Mouse (Mus musculus): ENCODE data around the gene Slc15a2. TPM values are rescaled to one million over a fixed set of nuclear protein-coding genes. Genes with fewer than 3 reads are reported as not detected.

Slc15a2 gene
- polyA plus RNA-seq, 1 experiment from 2014 or later: 13.6 TPM

DNA sequence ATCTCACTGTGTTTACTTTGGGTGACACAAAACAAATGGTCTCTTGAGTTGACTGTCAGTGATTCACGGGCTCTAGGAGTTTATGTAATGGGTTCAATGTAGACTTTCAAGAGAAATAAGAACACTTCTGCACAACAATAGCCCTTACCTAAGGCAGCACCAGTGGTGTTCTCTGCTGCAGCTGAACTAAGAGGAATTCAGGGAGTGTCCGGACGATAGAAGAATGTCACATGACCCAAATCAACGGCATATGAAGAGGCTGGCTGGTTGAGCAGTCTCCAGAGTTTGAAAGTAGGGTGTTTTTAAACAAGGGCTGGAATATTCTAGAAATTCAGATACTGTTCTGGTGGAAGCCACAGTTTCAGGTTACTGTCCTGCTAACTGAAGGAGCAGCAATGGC, 37.7 kb downstream of the Slc15a2 start:
- no peaks in the 10 kb centered on the region for H3K36me3 ChIP-seq
- no peak overlapping the region for H3K4me2 ChIP-seq
- WGBS: 84% methylated on average over 4 of the region's 4 CpGs
- H3K9ac ChIP-seq: no peak overlapping the region
- ATAC-seq (ENCODE audit: low read depth): no peak
- no peak overlapping the region for H3K27ac ChIP-seq (replicated peaks)
- no peaks in the 10 kb centered on the region for H3K4me1 ChIP-seq (replicated peaks)
- no peaks in the 10 kb centered on the region for H3K9me3 ChIP-seq
- no peaks in the 10 kb centered on the region for H3K27me3 ChIP-seq
- H3K4me3 ChIP-seq: no peak overlapping the region

DNA sequence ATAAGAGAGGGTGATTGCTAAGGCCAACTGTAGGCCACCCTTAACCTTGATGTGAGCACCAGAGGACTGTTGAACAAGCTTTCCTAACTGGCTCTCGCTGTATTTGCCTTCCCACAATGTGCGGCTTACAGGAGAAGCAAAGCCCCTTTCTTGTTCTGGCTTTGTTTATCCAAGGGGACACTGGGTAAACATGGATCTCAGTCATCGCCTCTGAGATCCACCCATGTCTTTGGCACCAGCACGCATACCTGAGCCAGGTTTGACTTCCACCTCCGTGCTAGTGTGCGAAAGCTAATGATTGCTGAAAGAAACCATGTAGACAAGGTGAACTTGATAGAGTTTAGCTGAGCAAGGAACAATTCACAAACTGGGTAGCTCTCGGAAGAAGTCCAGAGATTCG, 41.2 kb downstream of the Slc15a2 start:
- H3K36me3 ChIP-seq: no peaks in the 10 kb centered on the region
- no peaks in the 10 kb centered on the region for H3K27me3 ChIP-seq
- no peak overlapping the region for H3K9ac ChIP-seq
- H3K4me3 ChIP-seq: no peak overlapping the region
- H3K27ac ChIP-seq (replicated peaks): no peak overlapping the region
- no peak overlapping the region for H3K4me2 ChIP-seq
- 93% methylated on average over 8 of the region's 8 CpGs for WGBS
- no peaks in the 10 kb centered on the region for H3K4me1 ChIP-seq (replicated peaks)
- ATAC-seq (ENCODE audit: low read depth): no peak
- H3K9me3 ChIP-seq: no peaks in the 10 kb centered on the region

- 22% methylated on average over 4 of the region's 4 CpGs for WGBS
- Histone ChIP-seq H3K4me3 (no peak overlapping the region), H3K36me3 (no peaks in the 10 kb centered on the region), H3K4me2 (no peak overlapping the region), H3K27ac (replicated peaks) (no peak overlapping the region), H3K4me1 (replicated peaks) (no peaks in the 10 kb centered on the region), H3K9me3 (no peaks in the 10 kb centered on the region), H3K9ac (no peak overlapping the region), H3K27me3 (no peaks in the 10 kb centered on the region)
- no peak for ATAC-seq (ENCODE audit: low read depth)
Measured at GRCm38 (mm10) chr16:36739404-36739930, 45.3 kb downstream of the Slc15a2 start.

DNA sequence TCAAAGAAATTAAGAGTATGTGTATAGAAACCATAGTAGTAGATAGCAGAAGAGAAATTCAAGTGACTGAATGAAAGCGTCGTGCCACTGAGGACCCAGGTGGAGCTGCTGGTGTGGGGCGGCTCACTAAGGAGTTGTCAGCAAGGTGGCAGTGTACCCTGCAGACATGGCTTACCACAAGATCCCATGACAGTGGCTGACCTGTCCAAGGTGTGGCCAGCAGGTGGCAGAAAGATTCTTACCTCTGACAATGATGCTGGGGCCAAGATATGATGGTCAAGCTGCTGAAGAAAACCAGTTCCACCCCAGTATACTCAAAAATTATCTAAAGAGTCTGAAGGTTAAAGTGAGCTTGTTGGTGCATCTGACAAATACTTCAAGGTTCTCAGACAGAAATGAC, 49.3 kb downstream of the Slc15a2 start:
- Histone ChIP-seq H3K4me1 (replicated peaks) (no peaks in the 10 kb centered on the region), H3K9me3 (no peaks in the 10 kb centered on the region), H3K27ac (replicated peaks) (no peak overlapping the region), H3K27me3 (no peaks in the 10 kb centered on the region), H3K4me3 (no peak overlapping the region), H3K9ac (no peak overlapping the region), H3K4me2 (no peak overlapping the region), H3K36me3 (no peaks in the 10 kb centered on the region)
- no peak for ATAC-seq (ENCODE audit: low read depth)
- 83% methylated on average over 3 of the region's 3 CpGs for WGBS

DNA sequence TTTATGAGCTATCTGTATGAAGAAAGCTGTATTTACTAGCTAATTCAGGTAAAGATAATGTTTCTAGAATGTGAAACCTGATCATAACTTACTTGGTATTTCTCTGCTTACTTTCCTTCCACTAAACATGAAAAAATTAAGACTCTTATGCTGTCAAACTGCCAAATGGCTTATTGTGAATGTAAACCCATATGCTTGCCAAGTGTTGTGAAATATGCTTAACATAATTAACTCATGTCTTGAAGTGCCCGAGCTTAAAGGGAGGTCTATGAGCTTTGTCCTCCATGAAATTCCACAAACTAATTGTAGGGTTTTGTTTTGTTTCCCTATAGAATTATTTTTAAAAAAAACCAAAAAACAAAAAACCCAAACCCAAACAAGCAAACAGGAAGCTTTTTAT, 50.9 kb downstream of the Slc15a2 start:
- H3K4me2 ChIP-seq: no peak overlapping the region
- H3K27ac ChIP-seq (replicated peaks): no peak overlapping the region
- H3K9ac ChIP-seq: no peak overlapping the region
- 80% methylated on average over 1 of the region's 1 CpGs for WGBS
- no peaks in the 10 kb centered on the region for H3K9me3 ChIP-seq
- H3K4me3 ChIP-seq: no peak overlapping the region
- ATAC-seq (ENCODE audit: low read depth): no peak
- no peaks in the 10 kb centered on the region for H3K27me3 ChIP-seq
- H3K4me1 ChIP-seq (replicated peaks): no peaks in the 10 kb centered on the region
- no peaks in the 10 kb centered on the region for H3K36me3 ChIP-seq

DNA sequence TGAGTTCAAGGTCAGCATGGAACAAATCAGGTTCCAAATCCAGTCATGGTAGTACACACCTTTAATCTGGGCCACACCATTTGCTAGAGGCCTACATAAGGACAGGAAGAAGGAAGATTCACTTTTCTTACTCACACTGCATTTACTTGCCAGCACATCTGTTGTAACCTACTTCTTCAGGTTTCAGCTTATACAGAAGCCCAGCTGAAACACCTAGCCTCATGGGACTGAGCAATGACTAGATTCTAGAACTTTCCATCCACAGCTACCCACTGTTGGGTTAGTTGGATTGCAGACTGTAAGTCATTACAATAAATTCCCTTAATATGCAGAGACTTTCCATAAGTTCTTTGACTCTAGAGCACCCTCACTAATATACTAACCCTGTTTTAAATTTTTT, 52.2 kb downstream of the Slc15a2 start:
- H3K27me3 ChIP-seq: no peaks in the 10 kb centered on the region
- no peak for ATAC-seq (ENCODE audit: low read depth)

GRCm38 (mm10) chr16:36728959-36729358, 55.8 kb downstream of the Slc15a2 start:
- Histone ChIP-seq H3K4me1 (replicated peaks) (no peaks in the 10 kb centered on the region), H3K9ac (no peak overlapping the region), H3K27ac (replicated peaks) (no peak overlapping the region), H3K4me3 (no peak overlapping the region), H3K36me3 (no peaks in the 10 kb centered on the region), H3K4me2 (no peak overlapping the region), H3K9me3 (no peaks in the 10 kb centered on the region), H3K27me3 (no peaks in the 10 kb centered on the region)
- WGBS: 90% methylated on average over 2 of the region's 2 CpGs
- ATAC-seq (ENCODE audit: low read depth): no peak

More for the DNA sequence above, 52.2 kb downstream of the Slc15a2 start:
- H3K27ac ChIP-seq (replicated peaks): no peak overlapping the region
- H3K9ac ChIP-seq: no peak overlapping the region
- H3K4me2 ChIP-seq: no peak overlapping the region
- no peak overlapping the region for H3K4me3 ChIP-seq
- no peaks in the 10 kb centered on the region for H3K4me1 ChIP-seq (replicated peaks)
- H3K36me3 ChIP-seq: no peaks in the 10 kb centered on the region
- H3K9me3 ChIP-seq: no peaks in the 10 kb centered on the region

DNA sequence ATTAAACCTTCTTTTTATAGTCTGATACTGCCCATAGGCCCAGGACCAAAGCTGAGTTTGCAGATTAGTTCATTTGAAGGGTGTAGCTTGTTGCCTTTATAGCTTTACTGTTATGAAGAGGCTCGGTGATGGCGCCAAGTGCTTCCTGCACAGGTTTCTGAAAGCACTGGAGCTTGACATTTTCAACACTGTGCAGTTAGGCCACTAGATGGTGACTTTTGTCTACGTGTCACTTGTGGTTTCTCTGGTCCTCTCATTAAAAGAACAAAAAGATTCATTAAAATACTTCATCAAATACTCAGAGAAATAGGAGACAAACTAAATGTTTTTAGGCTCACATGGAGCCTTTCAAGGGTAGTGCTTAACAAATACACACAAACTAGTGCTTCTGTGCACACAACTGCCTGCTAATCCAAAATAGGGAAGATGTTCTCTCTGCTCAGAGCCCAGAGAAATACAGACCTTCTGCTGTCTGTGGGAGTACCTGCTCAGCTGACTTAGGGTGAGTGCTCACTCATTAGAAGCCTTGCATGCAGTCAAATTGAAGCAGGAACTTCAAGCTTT, 60.8 kb downstream of the Slc15a2 start:
- 67% methylated on average over 3 of the region's 3 CpGs for WGBS
- Histone ChIP-seq H3K4me1 (replicated peaks) (peaks cover 4% of the 10 kb centered on the region; the same call in 1 of the 2 replicates), H3K27ac (replicated peaks) (no peak overlapping the region), H3K9ac (no peak overlapping the region), H3K27me3 (no peaks in the 10 kb centered on the region), H3K4me3 (no peak overlapping the region), H3K9me3 (no peaks in the 10 kb centered on the region), H3K36me3 (no peaks in the 10 kb centered on the region), H3K4me2 (no peak overlapping the region)
- ATAC-seq (ENCODE audit: low read depth): no peak

DNA sequence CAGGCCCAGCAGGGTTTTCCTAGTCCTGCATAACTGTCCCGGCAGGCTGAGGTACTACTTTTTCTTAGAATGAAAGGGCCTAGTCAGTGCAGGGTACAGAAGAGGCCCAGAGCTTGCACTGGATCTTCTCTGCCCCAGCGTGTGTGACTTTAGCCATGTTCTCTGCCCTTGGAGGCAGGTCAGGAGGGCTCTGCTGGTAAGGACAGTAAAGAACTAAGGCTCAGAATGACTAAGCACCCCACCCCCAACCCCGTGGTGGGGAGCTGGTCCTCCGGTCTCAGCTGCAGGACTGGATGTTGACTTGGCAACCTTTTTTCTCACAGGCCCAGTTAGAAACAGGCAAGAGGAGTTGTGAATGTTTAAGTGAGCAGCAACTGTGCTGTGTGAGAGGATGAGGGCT, 62.0 kb downstream of the Slc15a2 start:
- ATAC-seq (ENCODE audit: low read depth): no peak
- Histone ChIP-seq H3K27ac (replicated peaks) (no peak overlapping the region), H3K4me2 (no peak overlapping the region), H3K9me3 (no peaks in the 10 kb centered on the region), H3K27me3 (no peaks in the 10 kb centered on the region), H3K4me1 (replicated peaks) (peaks cover 4% of the 10 kb centered on the region; the same call in 1 of the 2 replicates), H3K4me3 (no peak overlapping the region), H3K36me3 (no peaks in the 10 kb centered on the region), H3K9ac (no peak overlapping the region)
- 34% methylated on average over 4 of the region's 4 CpGs for WGBS

DNA sequence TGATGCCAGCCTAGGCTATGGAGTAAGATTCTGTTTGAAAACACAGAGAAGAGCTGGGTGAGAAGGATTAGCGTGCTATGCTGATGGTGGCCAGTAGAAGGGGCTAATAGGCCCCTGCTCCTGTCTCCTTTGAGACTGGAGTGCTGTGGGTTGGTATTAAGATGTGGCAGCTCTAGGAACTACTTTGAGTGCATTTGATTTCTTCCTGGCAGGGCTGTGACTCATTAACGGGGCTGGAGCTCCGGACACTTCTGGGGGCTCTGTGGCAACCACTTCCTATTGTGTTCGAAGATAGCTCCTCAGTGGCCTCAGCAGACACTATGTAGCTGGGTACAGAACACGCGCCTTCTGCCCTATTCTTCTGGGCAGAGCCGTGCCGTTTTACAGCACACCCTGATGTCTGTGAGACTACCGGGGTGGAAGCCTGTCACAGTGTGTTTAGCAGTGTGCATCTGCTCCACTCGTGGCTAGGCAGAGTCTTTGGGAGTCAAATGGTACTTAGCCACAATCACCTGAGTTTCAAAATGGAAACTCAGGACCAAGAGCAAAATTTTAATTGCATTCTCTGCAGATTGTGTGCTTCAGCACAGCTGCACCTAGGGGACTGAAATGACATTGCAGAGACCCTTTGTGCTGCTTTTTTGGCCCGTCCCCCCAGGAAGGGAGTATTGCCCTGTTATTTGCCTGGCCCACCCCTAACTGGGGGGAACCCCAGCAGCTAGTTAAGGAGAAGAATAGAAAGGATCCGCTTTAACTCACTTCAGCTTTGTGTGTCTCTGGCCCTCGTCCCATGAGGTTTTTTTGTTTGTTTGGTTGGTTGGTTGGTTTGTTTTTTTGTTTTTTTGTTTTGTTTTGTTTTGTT, 64.3 kb downstream of the Slc15a2 start:
- WGBS: 28% methylated on average over 13 of the region's 13 CpGs
- Histone ChIP-seq H3K27me3 (no peaks in the 10 kb centered on the region), H3K27ac (replicated peaks) (no peak overlapping the region), H3K4me3 (no peak overlapping the region), H3K4me1 (replicated peaks) (peaks cover 4% of the 10 kb centered on the region; the same call in 1 of the 2 replicates), H3K9me3 (no peaks in the 10 kb centered on the region), H3K36me3 (no peaks in the 10 kb centered on the region), H3K9ac (no peak overlapping the region), H3K4me2 (peak overlapping the region; percentile 28; the same call in 1 of the 2 replicates)
- peak; percentile 75 for ATAC-seq (ENCODE audit: low read depth)

DNA sequence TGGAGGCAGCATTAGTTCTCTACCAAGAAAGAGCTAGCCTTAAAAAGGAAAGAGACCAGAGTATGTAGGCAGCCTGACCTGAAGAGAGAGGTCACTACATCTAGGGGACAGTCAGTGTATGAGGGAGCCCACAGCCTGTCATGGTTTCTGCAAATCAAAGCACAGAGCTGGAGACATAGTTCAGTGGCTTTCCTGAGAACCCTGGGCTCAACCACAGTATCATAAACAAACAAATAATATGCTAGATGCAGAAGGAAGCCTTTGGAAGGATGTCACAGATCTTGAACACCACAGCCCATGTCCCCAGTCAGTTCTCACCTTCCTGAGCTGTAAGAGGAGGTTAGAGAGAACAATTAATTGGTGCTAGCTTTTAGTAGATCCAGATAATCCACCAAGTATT, 66.1 kb downstream of the Slc15a2 start:
- Histone ChIP-seq H3K36me3 (no peaks in the 10 kb centered on the region), H3K27ac (replicated peaks) (no peak overlapping the region), H3K4me1 (replicated peaks) (peaks cover 4% of the 10 kb centered on the region; the same call in 1 of the 2 replicates), H3K9me3 (no peaks in the 10 kb centered on the region), H3K4me2 (no peak overlapping the region), H3K9ac (no peak overlapping the region), H3K27me3 (no peaks in the 10 kb centered on the region), H3K4me3 (no peak overlapping the region)
- no peak for ATAC-seq (ENCODE audit: low read depth)

DNA sequence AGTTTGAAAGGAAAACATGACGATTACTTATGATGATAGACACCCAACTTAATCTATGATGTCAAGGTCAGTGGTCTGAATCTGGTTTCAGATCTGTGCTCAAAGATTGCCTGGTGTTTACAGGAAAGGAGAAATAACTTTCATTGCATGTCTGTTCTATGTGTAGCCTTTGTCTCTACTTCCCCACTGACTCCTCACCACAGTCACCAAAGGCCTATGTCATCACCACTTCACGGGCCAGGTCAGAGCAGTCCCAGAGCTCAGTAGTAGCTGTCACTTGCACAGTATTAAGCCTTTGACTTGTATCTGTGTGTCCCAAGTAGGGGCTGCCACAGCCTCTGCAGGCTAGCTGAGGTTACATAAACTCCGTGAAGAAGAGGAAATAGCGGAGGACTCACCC, 67.3 kb downstream of the Slc15a2 start:
- Histone ChIP-seq H3K36me3 (no peaks in the 10 kb centered on the region), H3K9ac (no peak overlapping the region), H3K27me3 (no peaks in the 10 kb centered on the region), H3K4me1 (replicated peaks) (peaks cover 4% of the 10 kb centered on the region; the same call in 1 of the 2 replicates), H3K27ac (replicated peaks) (no peak overlapping the region), H3K4me3 (no peak overlapping the region), H3K9me3 (no peaks in the 10 kb centered on the region), H3K4me2 (no peak overlapping the region)
- ATAC-seq (ENCODE audit: low read depth): no peak
- WGBS: 80% methylated on average over 4 of the region's 4 CpGs
